Mouse (Mus musculus) liver, embryonic 14.5 days (tissue): ENCODE measurements around the gene Mgp.

ENCODE experiments used
- CTCF ChIP-seq: IDR thresholded peaks from 2 replicates; pipeline ENCODE4 v1.5.1; 2016; ENCODE audit warnings: antibody characterized with exemption, low read depth, control low read depth
- EP300 ChIP-seq: IDR thresholded peaks from 2 replicates; pipeline ENCODE4 v1.6.1; 2016; ENCODE audit warnings: antibody characterized with exemption, low read depth

GRCm38 (mm10) chr6:136874599-136874998 is 1.0 kb downstream of the Mgp start:
- TF ChIP-seq CTCF (no peak), EP300 (no peak)
